Mouse (Mus musculus) kidney, adult 2 months (tissue): Measurements from ENCODE around the gene C130074G19Rik.

ENCODE experiments used
- CTCF ChIP-seq: fragments of 200-500 bp; conservative IDR thresholded peaks from 2 replicates; pipeline ENCODE4 v1.5.1; 2011; ENCODE audit warnings: low read depth, mild to moderate bottlenecking, control low read depth, low read length, moderate library complexity, mixed read lengths; ENCODE audit not compliant: insufficient read depth, insufficient read length
- POLR2A ChIP-seq: fragments of 200-500 bp; IDR thresholded peaks from one replicate; pipeline ENCODE4 v1.6.1; 2011; ENCODE audit warnings: low read depth, low read length, control low read depth

DNA sequence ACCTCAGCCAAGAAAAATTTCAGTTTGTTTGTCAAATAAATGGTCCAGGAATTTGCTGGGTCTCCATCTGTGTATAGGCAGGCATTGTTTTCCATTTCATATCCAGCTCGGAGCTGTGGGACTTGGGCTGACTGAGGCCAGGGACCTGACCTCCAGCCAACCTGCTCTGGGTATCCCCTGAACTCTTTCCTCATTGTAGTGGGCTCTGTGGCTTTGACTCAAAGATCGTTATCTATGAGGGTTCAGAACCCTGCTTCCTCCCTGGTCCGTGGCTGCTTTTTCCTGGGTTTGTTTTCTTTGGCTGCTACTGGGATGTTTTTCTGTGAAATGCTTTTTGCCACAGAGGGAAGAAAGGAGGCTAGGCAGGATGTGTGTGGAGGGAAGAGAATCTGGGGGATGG, 29.1 kb downstream of the C130074G19Rik start:
- TF ChIP-seq CTCF = no peak
- TF ChIP-seq POLR2A = no peak
